Mouse (Mus musculus): Measurements from ENCODE around the gene Cenpn. TPM values are rescaled to one million over a fixed set of nuclear protein-coding genes. Genes with fewer than 3 reads are reported as not detected.

The Cenpn gene
- 14.2 and 14.6 TPM in 2 replicates for total RNA-seq (2015; ENCODE audit: low replicate concordance)
- total RNA-seq (2017; ENCODE audit: low replicate concordance), result 11.0 and 11.9 TPM in 2 replicates

GRCm38 (mm10) chr8:116921337-116922059 is at the start of gene Cenpn, which contains the start of gene Cmc2:
Gene Cenpn (plus strand): TSS chr8:116921730.
Gene Cmc2 (minus strand): TSS chr8:116921455.
- peak; percentile 94 for ATAC-seq (replicated peaks; ENCODE audit: low FRiP score, poor library complexity, severe bottlenecking)

DNA sequence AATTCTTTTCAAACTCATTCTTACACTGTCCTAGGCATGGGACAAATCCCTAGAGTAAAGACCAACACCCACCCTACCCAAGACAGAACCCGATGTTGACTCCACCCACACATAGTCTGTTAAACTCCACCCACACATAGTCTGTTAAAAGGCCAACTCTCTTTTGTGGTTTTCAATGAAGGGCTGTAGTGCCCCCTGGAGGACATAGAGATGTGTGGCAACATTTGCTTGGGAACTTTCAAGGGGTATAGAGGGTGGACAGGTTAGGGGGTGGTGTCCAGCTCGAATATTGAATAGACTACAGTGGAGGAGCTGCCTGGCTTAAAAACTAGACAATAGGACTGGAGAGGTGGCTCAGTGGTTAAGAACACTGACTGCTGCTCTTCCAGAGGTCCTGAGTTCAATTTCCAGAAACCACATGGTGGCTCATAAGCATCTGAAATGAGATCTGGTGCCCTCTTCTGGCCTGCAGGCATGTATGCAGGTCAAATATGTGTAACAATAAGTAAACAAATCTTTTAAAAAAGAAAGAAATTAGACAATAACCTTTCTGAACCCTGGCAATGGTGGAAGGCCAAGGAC is 48.7 kb upstream of the Cenpn start:
- ATAC-seq (replicated peaks; ENCODE audit: low FRiP score, poor library complexity, severe bottlenecking), result no peak

DNA sequence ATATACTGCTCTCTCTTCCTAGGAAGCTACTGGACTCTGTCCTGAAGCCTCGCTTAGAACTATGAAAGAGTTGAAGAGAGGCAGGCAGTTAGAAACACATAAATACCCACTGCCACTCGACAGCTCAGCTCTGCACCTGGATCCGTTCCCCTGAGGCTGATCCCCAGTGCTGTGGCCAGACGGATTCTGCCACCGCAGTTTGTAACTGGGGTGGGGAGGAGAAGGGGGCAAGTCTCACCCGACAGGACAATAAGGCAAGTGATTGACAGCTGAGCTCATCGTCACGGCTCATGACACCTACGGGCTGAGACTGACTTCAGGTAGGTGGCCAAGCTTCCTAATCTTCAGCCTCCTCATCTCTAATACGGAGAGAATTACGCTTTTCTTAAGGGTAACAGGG is 47.9 kb upstream of the Cenpn start:
- ATAC-seq (replicated peaks; ENCODE audit: low FRiP score, poor library complexity, severe bottlenecking), result no peak

- ATAC-seq (replicated peaks; ENCODE audit: low FRiP score, poor library complexity, severe bottlenecking), result no peak
Measured at GRCm38 (mm10) chr8:116873986-116874385, 47.5 kb upstream of the Cenpn start.

GRCm38 (mm10) chr8:116875798-116876450 is 45.6 kb upstream of the Cenpn start:
- ATAC-seq (replicated peaks; ENCODE audit: low FRiP score, poor library complexity, severe bottlenecking), result no peak

DNA sequence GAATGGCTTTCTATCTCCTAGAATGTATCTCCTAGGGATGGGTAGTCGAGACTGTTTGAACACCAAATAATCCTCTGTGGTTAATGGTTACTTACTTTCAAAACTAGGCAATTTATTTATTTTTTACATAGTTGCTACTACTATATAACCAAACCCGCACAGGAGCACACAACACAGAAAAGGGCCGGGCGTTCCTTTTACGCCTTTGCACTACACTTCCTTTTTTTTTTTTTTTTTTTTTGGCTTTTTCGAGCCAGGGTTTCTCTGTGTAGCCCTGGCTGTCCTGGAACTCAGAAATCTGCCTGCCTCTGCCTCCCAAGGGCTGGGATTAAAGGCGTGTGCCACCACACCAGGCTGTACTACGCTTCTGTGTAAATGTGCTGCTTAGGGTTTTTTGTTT is 40.1 kb upstream of the Cenpn start:
- ATAC-seq (replicated peaks; ENCODE audit: low FRiP score, poor library complexity, severe bottlenecking), result no peak

GRCm38 (mm10) chr8:116887813-116888212 is 33.7 kb upstream of the Cenpn start:
- ATAC-seq (replicated peaks; ENCODE audit: low FRiP score, poor library complexity, severe bottlenecking), result no peak

- ATAC-seq (replicated peaks; ENCODE audit: low FRiP score, poor library complexity, severe bottlenecking), result no peak
Measured at GRCm38 (mm10) chr8:116891446-116891845, 30.1 kb upstream of the Cenpn start.

GRCm38 (mm10) chr8:116892130-116892529 is 29.4 kb upstream of the Cenpn start:
- no peak for ATAC-seq (replicated peaks; ENCODE audit: low FRiP score, poor library complexity, severe bottlenecking)

DNA sequence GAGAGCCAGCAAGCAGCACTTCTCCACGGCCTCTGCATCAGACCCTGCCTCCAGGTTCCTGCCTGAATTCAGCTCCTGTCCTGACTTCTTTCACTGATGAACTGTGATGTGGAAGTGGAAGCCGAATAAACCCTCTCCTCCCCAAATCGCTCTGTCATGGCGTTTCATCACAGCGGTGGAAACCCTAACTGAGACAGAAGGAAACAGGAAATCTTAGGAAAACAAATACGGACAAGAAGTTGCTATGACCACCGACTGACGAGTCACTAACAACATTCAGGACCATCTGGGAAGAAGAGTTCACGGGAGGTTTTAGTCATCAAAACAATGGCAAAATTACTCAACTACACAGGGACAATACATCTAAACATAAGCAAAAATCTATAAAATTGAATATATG is 28.9 kb upstream of the Cenpn start:
- ATAC-seq (replicated peaks; ENCODE audit: low FRiP score, poor library complexity, severe bottlenecking), result no peak

DNA sequence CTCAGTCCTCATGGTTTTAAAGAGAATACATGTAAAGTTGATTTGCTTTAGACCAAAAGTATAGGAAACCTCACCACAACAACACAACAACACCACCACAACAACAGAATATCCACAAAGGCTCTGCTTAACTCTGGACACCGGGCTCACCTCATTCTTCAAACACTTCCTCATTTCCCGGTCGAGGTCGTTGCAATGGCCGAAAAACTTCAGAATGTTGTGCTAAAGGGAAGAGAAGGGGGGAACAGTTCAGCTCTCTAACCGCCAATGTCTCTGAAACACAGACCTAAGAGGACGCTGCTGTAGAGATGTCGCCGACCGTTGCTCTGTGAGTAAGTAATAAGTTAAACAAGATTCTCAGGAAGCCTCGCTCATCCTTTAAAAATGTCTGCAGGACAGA is 27.6 kb upstream of the Cenpn start:
- no peak for ATAC-seq (replicated peaks; ENCODE audit: low FRiP score, poor library complexity, severe bottlenecking)

GRCm38 (mm10) chr8:116895521-116895920 is 26.0 kb upstream of the Cenpn start:
- no peak for ATAC-seq (replicated peaks; ENCODE audit: low FRiP score, poor library complexity, severe bottlenecking)

DNA sequence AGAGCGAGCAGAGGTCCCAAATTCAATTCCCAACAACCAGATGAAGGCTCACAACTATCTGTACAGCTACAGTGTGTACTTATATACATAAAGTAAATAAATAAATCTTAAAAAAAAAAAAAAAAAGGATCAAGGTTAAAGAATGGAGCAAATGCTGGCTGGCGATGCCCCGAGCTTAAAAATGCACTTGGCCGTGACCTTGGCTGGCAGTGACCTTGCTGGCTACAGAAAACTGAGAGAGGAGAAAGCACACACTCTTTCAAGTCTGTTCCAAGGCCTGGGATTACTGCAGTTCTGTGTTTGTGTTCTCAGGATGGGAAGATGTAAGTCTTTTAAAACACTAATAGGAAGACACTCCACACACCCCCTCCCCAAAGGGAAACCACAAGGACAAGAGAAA is 16.8 kb upstream of the Cenpn start:
- no peak for ATAC-seq (replicated peaks; ENCODE audit: low FRiP score, poor library complexity, severe bottlenecking)

DNA sequence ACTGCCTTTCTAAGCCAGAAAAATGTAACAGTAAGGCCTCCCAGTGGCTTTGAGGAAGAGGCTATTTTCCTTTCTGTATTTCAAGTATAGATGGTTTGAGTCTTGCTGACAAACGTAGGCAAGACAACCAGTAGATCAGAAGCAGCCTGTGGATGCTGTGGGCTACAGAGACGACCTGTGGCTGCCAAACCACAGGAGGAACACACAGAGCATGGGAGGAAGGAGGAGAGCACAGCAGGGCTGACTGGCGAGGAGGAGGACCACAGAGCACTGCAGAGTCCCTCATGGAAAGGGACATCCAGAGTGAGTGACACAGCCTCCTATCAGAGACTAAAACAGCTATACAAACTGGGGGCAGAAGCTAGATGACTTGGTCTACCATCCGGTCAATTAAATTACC is 16.3 kb upstream of the Cenpn start:
- ATAC-seq (replicated peaks; ENCODE audit: low FRiP score, poor library complexity, severe bottlenecking), result no peak

GRCm38 (mm10) chr8:116905836-116906235 is 15.7 kb upstream of the Cenpn start:
- ATAC-seq (replicated peaks; ENCODE audit: low FRiP score, poor library complexity, severe bottlenecking), result no peak

- peak; percentile 72 for ATAC-seq (replicated peaks; ENCODE audit: low FRiP score, poor library complexity, severe bottlenecking)
Measured at GRCm38 (mm10) chr8:116921005-116921336, 559 bp upstream of the Cenpn start.

- ATAC-seq (replicated peaks; ENCODE audit: low FRiP score, poor library complexity, severe bottlenecking), result no peak
Measured at GRCm38 (mm10) chr8:116922060-116922757, 679 bp downstream of the Cenpn start.

GRCm38 (mm10) chr8:116923526-116923925 is 2.0 kb downstream of the Cenpn start:
- ATAC-seq (replicated peaks; ENCODE audit: low FRiP score, poor library complexity, severe bottlenecking), result no peak

DNA sequence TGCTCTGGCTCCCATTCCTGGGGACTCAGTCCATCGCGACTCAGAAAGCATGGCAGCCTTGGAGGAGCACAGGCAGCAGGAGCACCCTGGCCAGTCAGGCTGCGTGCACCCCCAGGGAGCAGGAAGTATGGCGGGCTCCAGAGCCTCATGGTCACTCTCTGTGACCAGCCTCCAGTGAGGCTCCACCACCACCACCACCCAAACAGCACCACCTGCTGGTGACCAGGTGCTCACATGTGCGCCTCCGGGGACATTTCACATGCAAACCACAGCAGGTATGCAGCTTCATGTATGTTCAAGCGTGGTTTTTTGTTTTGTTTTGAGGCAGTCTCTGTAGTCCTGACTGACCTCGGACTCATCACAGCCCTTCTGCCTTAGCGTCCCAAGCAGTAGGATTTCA is 6.3 kb downstream of the Cenpn start:
- peak; percentile 72 for ATAC-seq (replicated peaks; ENCODE audit: low FRiP score, poor library complexity, severe bottlenecking)

DNA sequence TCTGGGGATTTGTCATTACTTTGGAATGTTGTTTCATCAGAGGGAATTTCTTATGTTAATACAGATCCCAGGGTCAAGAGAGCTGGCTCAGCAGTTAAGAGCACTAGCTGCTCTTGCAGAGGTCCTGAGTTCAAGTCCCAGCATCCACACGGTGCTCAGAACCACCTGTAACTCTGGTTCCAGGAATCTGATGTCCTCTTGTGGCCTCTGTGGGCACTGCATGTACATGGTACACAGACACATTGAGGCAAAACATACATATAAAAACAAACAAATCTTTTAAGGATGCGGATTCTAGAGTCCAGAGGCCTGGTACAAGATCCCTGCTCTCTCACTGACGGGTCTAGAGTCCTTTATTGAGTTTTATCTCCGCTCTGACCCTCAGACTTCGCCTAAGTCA is 7.1 kb downstream of the Cenpn start:
- no peak for ATAC-seq (replicated peaks; ENCODE audit: low FRiP score, poor library complexity, severe bottlenecking)

DNA sequence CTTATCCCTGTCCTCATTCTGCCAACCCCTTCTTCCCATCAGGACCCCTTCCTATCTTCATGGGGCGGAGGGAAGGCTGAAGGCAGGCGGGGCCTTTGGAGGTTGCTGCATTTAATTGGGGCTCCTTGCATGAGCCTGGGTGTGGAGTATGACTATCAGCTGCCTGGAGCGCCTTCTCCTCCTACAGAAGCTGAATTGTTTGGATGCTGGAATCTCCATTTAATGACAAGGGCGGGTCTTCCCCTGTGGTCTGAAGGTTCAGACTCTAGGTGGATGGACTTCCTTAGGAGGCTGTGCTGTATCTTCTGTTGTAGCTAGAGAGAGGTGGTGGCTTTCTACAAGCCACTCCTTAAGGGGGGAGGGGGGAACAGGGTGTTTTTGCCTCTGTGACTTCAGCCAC is 13.4 kb downstream of the Cenpn start:
- ATAC-seq (replicated peaks; ENCODE audit: low FRiP score, poor library complexity, severe bottlenecking), result no peak

All from erythroblast, adult 5-6 weeks (primary cell).